Mouse (Mus musculus) MN1 (cell line): ENCODE measurements around the gene Rbm8a2.
A peak's percentile ranks its signal among the peaks of the same experiment; 100 is the strongest.
"Not testable (repeated sequence)": the region's sequence is repeated elsewhere in the genome, so short reads cannot be mapped to it uniquely, and the experiment has no call there.

Experiments used
- DNase-seq: peaks from one replicate; pipeline ENCODE4 v3.0.0-alpha.2; 2016; ENCODE audit warnings: low spot score

Rbm8a2 gene

GRCm38 (mm10) chr1:175979014-175979413 lies at the start of gene Rbm8a2:
Gene Rbm8a2 (minus strand): TSS chr1:175979114.
- DNase-seq: not testable (repeated sequence)

- DNase-seq: no peak
Measured at GRCm38 (mm10) chr1:176028397-176028796, 49.5 kb upstream of the Rbm8a2 start.

GRCm38 (mm10) chr1:176024501-176024900 lies 45.6 kb upstream of the Rbm8a2 start:
- DNase-seq: no peak

GRCm38 (mm10) chr1:176018523-176018922 lies 39.6 kb upstream of the Rbm8a2 start:
- DNase-seq: no peak

- DNase-seq: no peak
Measured at GRCm38 (mm10) chr1:176016076-176016475, 37.2 kb upstream of the Rbm8a2 start.

GRCm38 (mm10) chr1:176013497-176014268 lies 34.8 kb upstream of the Rbm8a2 start:
- DNase-seq: no peak

- DNase-seq: no peak
Measured at GRCm38 (mm10) chr1:176011535-176011934, 32.6 kb upstream of the Rbm8a2 start.

GRCm38 (mm10) chr1:176011072-176011471 lies 32.2 kb upstream of the Rbm8a2 start:
- DNase-seq: no peak

- no peak for DNase-seq
Measured at GRCm38 (mm10) chr1:176008411-176008810, 29.5 kb upstream of the Rbm8a2 start.

GRCm38 (mm10) chr1:176000599-176000998 lies 21.7 kb upstream of the Rbm8a2 start:
- no peak for DNase-seq

GRCm38 (mm10) chr1:175997076-175997651 lies 18.2 kb upstream of the Rbm8a2 start:
- DNase-seq: no peak

- no peak for DNase-seq
Measured at GRCm38 (mm10) chr1:175988912-175989311, 10.0 kb upstream of the Rbm8a2 start.

GRCm38 (mm10) chr1:175988448-175988847 lies 9.5 kb upstream of the Rbm8a2 start:
- no peak for DNase-seq

- DNase-seq: no peak
Measured at GRCm38 (mm10) chr1:175970710-175971109, 8.2 kb downstream of the Rbm8a2 start.

GRCm38 (mm10) chr1:175967004-175967745 lies 11.7 kb downstream of the Rbm8a2 start:
- no peak for DNase-seq

GRCm38 (mm10) chr1:175961786-175962185 lies 17.1 kb downstream of the Rbm8a2 start:
- no peak for DNase-seq

GRCm38 (mm10) chr1:175950851-175951250 lies 28.1 kb downstream of the Rbm8a2 start:
- DNase-seq: no peak

GRCm38 (mm10) chr1:175950421-175950820 lies 28.5 kb downstream of the Rbm8a2 start:
- DNase-seq: no peak

GRCm38 (mm10) chr1:175946718-175947315 lies 32.1 kb downstream of the Rbm8a2 start:
- DNase-seq: no peak

GRCm38 (mm10) chr1:175943168-175943567 lies 35.7 kb downstream of the Rbm8a2 start:
- DNase-seq: no peak

GRCm38 (mm10) chr1:175938731-175939130 lies 40.2 kb downstream of the Rbm8a2 start:
- DNase-seq: no peak

GRCm38 (mm10) chr1:175936282-175936737 lies 42.6 kb downstream of the Rbm8a2 start:
- DNase-seq: peak; percentile 85
